Mouse (Mus musculus) T-helper 17 cell (primary cell): ENCODE data around the gene Sox6.

Source experiments
- in situ Hi-C, 2 experiments: fragments of 300-600 bp; cut with MboI, MseI; formaldehyde crosslinking; loops; 1 replicate in 1 of 2; 2 replicates in 1 of 2; pipeline ENCODE4 v1.15.1; 2025; ENCODE audit warnings: high pct_unique_total_duplicates in 2 of 2

Sox6 gene

GRCm38 (mm10) chr7:115568821-115569240 lies 469.8 kb downstream of the Sox6 start:
- in situ Hi-C loops = no loop called here

- in situ Hi-C loops = no loop called here
These were observed 470.3 kb downstream of the Sox6 start for GRCm38 (mm10) chr7:115568301-115568700.

GRCm38 (mm10) chr7:115566818-115567217 lies 471.8 kb downstream of the Sox6 start:
- in situ Hi-C loops = no loop called here

- in situ Hi-C loops = no loop called here
These were observed 473.6 kb downstream of the Sox6 start for GRCm38 (mm10) chr7:115565060-115565426.

- in situ Hi-C loops = no loop called here
These were observed 474.1 kb downstream of the Sox6 start for GRCm38 (mm10) chr7:115564359-115565059.

GRCm38 (mm10) chr7:115556677-115557076 lies 481.9 kb downstream of the Sox6 start:
- in situ Hi-C loops = loop anchor here in 1 of 2 experiments (10.0 kb wide), 1 partner anchor 1902 kb away; no protein-coding TSS in a partner anchor

- in situ Hi-C loops = loop anchor here in 1 of 2 experiments (10.0 kb wide), 1 partner anchor 1896 kb away; no protein-coding TSS in a partner anchor
These were observed 488.3 kb downstream of the Sox6 start for GRCm38 (mm10) chr7:115550197-115550804.

- in situ Hi-C loops = loop anchor here in 1 of 2 experiments (10.0 kb wide), 1 partner anchor 1895 kb away; no protein-coding TSS in a partner anchor
These were observed 488.9 kb downstream of the Sox6 start for GRCm38 (mm10) chr7:115549670-115550069.

GRCm38 (mm10) chr7:115545585-115546374 lies 492.8 kb downstream of the Sox6 start:
- in situ Hi-C loops = no loop called here

GRCm38 (mm10) chr7:115543596-115543995 lies 495.0 kb downstream of the Sox6 start:
- in situ Hi-C loops = no loop called here

GRCm38 (mm10) chr7:115540261-115540660 lies 498.3 kb downstream of the Sox6 start:
- in situ Hi-C loops = no loop called here

GRCm38 (mm10) chr7:115539003-115539402 lies 499.6 kb downstream of the Sox6 start:
- in situ Hi-C loops = no loop called here

- in situ Hi-C loops = no loop called here
These were observed 501.0 kb downstream of the Sox6 start for GRCm38 (mm10) chr7:115537636-115538035.

GRCm38 (mm10) chr7:115536521-115536920 lies 502.1 kb downstream of the Sox6 start:
- in situ Hi-C loops = no loop called here

- in situ Hi-C loops = no loop called here
These were observed 506.7 kb downstream of the Sox6 start for GRCm38 (mm10) chr7:115531875-115532274.

- in situ Hi-C loops = no loop called here
These were observed 507.4 kb downstream of the Sox6 start for GRCm38 (mm10) chr7:115531217-115531616.

- in situ Hi-C loops = no loop called here
These were observed 520.9 kb downstream of the Sox6 start for GRCm38 (mm10) chr7:115517701-115518100.

GRCm38 (mm10) chr7:115513681-115514080 lies 524.9 kb downstream of the Sox6 start:
- in situ Hi-C loops = no loop called here

GRCm38 (mm10) chr7:115511777-115512176 lies 526.8 kb downstream of the Sox6 start:
- in situ Hi-C loops = no loop called here

- in situ Hi-C loops = no loop called here
These were observed 527.5 kb downstream of the Sox6 start for GRCm38 (mm10) chr7:115511091-115511490.

GRCm38 (mm10) chr7:115510045-115510444 lies 528.6 kb downstream of the Sox6 start:
- in situ Hi-C loops = no loop called here

GRCm38 (mm10) chr7:115506385-115506784 lies 532.2 kb downstream of the Sox6 start:
- in situ Hi-C loops = no loop called here
